Mouse (Mus musculus) liver, embryonic 11.5 days (tissue): ENCODE results near the gene Zfp84. TPM values are rescaled to one million over a fixed set of nuclear protein-coding genes. Genes with fewer than 3 reads are reported as not detected.

Experiments
- ATAC-seq: fragments of 200-750 bp; cut with Nextera tagmentation; replicated peaks from 2 replicates; pipeline ENCODE4 v1.8.0; 2017; ENCODE audit warnings: moderate number of reproducible peaks, mild to moderate bottlenecking, moderate TSS enrichment, moderate library complexity; ENCODE audit not compliant: low FRiP score
- DNase-seq: peaks from one replicate; pipeline ENCODE4 v3.0.0-alpha.2; 2017; ENCODE audit warnings: low spot score
- H3K27ac ChIP-seq: fragments of 300-500 bp; sonication (generic); 2 replicates; pipeline ENCODE4 v1.5.1; 2014; ENCODE audit warnings: mild to moderate bottlenecking, low read depth, low read length, control low read depth
- H3K27me3 ChIP-seq: fragments of 300-500 bp; sonication (generic); replicated peaks from 2 replicates; pipeline ENCODE4 v1.6.1; 2014; ENCODE audit warnings: low read length, mixed read lengths; ENCODE audit not compliant: control insufficient read depth, insufficient read depth
- H3K36me3 ChIP-seq: fragments of 300-500 bp; sonication (generic); 2 replicates; pipeline ENCODE4 v1.6.1; 2014; ENCODE audit warnings: mild to moderate bottlenecking, low read length, moderate library complexity, mixed read lengths; ENCODE audit not compliant: control insufficient read depth, insufficient read depth
- H3K4me1 ChIP-seq: fragments of 300-500 bp; sonication (generic); replicated peaks from 2 replicates; pipeline ENCODE4 v1.6.1; 2014; ENCODE audit warnings: low read length, mixed read lengths; ENCODE audit not compliant: control insufficient read depth, insufficient read depth
- H3K4me2 ChIP-seq: fragments of 300-500 bp; sonication (generic); 2 replicates; pipeline ENCODE4 v1.6.1; 2014; ENCODE audit warnings: mild to moderate bottlenecking, control low read depth, moderate library complexity
- H3K4me3 ChIP-seq: fragments of 300-500 bp; sonication (generic); 2 replicates; pipeline ENCODE4 v1.5.1; 2014; ENCODE audit warnings: low read depth, low read length, control low read depth
- H3K9ac ChIP-seq: fragments of 300-500 bp; sonication (generic); 2 replicates; pipeline ENCODE4 v1.6.1; 2014; ENCODE audit warnings: low read depth, low read length, control low read depth
- H3K9me3 ChIP-seq: fragments of 300-500 bp; sonication (generic); 2 replicates; pipeline ENCODE4 v1.6.1; 2016; ENCODE audit warnings: low read length, inconsistent platforms, mixed read lengths; ENCODE audit not compliant: control insufficient read depth
- WGBS: fragments of 180-500 bp; shearing (Covaris S2); extraction: QIAGEN DNeasy Blood & Tissue Kit; methylation state at CpG from one replicate; pipeline ENCODE4 v1.1.7; 2014; 5-methylcytosine and 5-hydroxymethylcytosine counted together
- polyA plus RNA-seq: library from polyadenylated mRNA; unstranded; fragments of >200 nt; fragmentation: Nextera tagmentation; extraction: Ambion mirVana; gene quantifications from 2 replicates; pipeline ENCODE4 v1.2.1, GENCODE M21; 2014

Zfp84 gene
- polyA plus RNA-seq, 1 experiment from 2014 or later: 9.6 TPM

DNA sequence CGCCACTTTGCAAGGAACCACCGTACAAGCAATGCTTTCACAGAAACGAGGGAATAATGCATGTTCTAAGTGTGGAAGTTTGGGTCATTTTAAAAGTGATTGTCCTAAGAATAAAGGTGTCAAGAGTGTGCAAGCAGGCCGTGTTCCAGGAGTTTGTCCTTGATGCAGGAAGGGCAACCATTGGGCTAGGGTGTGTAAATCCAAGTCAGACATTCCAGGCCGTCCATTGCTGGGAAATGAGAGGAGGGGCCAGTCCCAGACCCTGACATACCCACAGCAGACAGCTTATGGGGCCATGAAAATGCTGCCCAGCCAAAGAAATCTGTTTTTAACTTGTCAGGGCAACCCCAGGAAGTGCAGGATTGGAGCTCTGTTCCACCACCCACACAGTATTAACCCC is 38.7 kb downstream of the Zfp84 start:
- no peak overlapping the region for H3K4me3 ChIP-seq
- no peaks in the 10 kb centered on the region for H3K27me3 ChIP-seq
- no peak overlapping the region for H3K9ac ChIP-seq
- no peak overlapping the region for H3K4me2 ChIP-seq
- H3K27ac ChIP-seq: no peak overlapping the region
- DNase-seq (no peak), ATAC-seq (no peak)
- H3K4me1 ChIP-seq: no peaks in the 10 kb centered on the region
- no peaks in the 10 kb centered on the region for H3K9me3 ChIP-seq
- WGBS: 78% methylated on average over 5 of the region's 5 CpGs
- no peaks in the 10 kb centered on the region for H3K36me3 ChIP-seq

DNA sequence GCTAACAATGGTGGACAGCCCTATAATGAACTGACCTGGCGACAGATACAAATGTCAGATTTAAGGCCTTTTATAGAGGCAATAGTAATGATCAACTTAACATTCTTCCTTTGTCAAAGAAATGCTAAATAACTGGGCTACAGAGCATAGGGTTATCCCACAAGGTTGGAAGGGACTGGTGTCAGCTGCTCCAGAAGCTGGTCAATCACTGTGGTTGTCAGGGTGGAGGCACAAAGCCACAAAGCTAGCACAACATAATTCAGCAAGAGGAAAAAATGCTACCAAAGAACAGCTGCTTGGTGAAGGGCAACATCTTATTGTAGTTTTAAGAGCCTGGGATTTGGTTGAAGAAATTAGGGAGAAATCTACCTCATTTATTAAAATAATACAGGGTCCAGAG is 43.9 kb downstream of the Zfp84 start:
- H3K4me3 ChIP-seq: no peak overlapping the region
- no peaks in the 10 kb centered on the region for H3K9me3 ChIP-seq
- no peaks in the 10 kb centered on the region for H3K36me3 ChIP-seq
- H3K27me3 ChIP-seq: no peaks in the 10 kb centered on the region
- no peak for ATAC-seq
- H3K9ac ChIP-seq: no peak overlapping the region
- WGBS: 91% methylated on average over 1 of the region's 1 CpGs
- H3K4me1 ChIP-seq: peaks cover 13% of the 10 kb centered on the region
- no peak overlapping the region for H3K27ac ChIP-seq
- H3K4me2 ChIP-seq: no peak overlapping the region
- DNase-seq: no peak

DNA sequence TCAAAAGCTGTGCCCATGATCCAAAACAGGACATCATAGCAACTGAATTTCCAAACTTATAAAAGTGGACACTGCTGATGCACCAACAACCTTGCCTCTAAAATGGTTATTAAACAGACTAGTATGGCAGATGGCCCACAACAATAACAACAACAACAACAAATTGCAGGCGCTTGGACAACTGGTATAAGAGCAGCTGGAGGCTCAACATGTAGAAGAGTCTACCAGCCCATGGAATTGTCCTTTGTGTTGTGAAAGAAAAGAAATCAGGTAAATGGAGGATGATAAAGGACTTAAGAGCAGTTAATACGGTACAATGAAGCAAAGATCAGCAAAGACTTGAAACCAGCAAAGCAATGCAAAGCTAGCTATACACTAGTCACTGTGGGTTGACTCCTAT is 46.0 kb downstream of the Zfp84 start:
- H3K4me2 ChIP-seq: peak overlapping the region; percentile 97; the same call in 1 of the 2 replicates
- DNase-seq (no peak), ATAC-seq (no peak)
- H3K9me3 ChIP-seq: no peaks in the 10 kb centered on the region
- H3K4me3 ChIP-seq: no peak overlapping the region
- WGBS: 83% methylated on average over 2 of the region's 2 CpGs
- H3K9ac ChIP-seq: no peak overlapping the region
- no peak overlapping the region for H3K27ac ChIP-seq
- no peaks in the 10 kb centered on the region for H3K36me3 ChIP-seq
- peaks cover 15% of the 10 kb centered on the region for H3K4me1 ChIP-seq
- H3K27me3 ChIP-seq: no peaks in the 10 kb centered on the region

DNA sequence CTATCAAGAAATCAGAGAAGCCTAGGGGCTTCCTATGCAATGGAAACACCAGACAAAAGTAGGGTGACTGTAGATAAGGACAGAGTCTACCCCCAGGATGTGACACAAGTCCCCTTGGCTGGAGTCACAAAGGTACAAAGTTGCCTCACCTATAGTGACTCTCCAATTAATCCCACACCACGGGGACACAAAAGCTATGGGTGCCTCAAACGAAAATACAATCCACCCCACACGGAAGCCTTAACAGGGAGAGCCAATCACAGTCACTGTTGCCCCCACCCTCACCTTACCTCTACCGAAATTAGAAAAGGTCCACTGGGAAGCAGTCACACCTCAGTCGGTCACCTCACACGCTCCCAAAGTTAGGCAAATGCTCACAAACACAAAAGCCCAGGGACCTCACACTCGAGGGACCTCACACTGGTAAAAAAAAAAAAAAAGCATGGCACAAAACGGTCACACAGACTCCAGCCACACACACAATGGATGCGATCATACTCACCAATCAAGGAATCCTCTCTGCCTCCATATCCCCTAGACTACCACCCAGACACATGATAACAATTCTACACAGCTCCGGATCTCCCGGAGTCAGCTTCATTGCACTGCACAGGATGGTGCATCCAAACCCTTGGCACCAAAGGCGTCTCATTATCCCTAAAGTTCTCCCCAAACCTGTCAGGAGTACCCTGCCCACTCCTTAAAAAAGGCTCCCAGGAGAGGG is 46.9 kb downstream of the Zfp84 start:
- peaks cover 15% of the 10 kb centered on the region for H3K4me1 ChIP-seq
- DNase-seq: no peak

DNA sequence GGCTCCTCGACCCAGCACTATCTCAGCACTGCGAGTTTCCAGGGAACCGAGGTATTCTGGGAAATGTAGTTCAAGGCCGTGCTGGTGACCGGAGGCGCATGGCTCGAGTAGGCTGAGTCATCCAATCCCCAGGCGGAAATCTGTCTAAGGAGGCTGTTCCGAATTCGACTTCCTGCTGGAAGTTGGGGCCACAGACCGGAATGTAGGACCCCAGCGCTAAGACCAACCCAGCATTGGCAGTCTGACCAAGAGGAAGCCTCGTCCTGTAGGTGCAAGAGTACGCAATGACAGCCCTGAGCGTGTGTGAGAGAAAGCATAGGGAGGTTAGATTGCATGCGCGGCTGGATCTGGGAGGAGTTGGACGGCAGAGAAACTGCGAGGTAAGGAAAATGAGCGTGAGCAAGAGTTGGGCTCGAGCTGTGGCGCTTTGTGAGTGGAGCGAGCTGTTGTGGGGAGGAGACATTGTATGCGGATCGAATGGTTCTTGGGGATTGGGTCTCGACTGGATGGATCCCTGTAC is 47.6 kb downstream of the Zfp84 start, which contains the start of gene Zfp790:
TSS of gene Zfp790 (plus strand) at position 205 of the 520 bp plus-strand sequence.
- H3K27me3 ChIP-seq: no peaks in the 10 kb centered on the region
- peak within 1 kb of the TSS; percentile 77 for H3K4me3 ChIP-seq
- DNase-seq (peak; percentile 83), ATAC-seq (peak; percentile 94)
- WGBS: under 1% methylated on average over 26 of the region's 26 CpGs
- no peaks in the 10 kb centered on the region for H3K36me3 ChIP-seq
- peak within 1 kb of the TSS; percentile 79 for H3K27ac ChIP-seq
- H3K9me3 ChIP-seq: no peaks in the 10 kb centered on the region
- H3K9ac ChIP-seq: peak within 1 kb of the TSS; percentile 82
- H3K4me2 ChIP-seq: peak within 1 kb of the TSS; percentile 97
- peaks cover 15% of the 10 kb centered on the region for H3K4me1 ChIP-seq

More for the DNA sequence above, 46.9 kb downstream of the Zfp84 start:
- peak overlapping the region; percentile 97 for H3K4me2 ChIP-seq
- whole genome bisulfite sequencing: 3% methylated on average over 12 of the region's 12 CpGs
- H3K36me3 ChIP-seq: no peaks in the 10 kb centered on the region
- peak overlapping the region; percentile 77 for H3K4me3 ChIP-seq
- H3K9me3 ChIP-seq: no peaks in the 10 kb centered on the region
- H3K9ac ChIP-seq: peak overlapping the region; percentile 82
- no peak overlapping the region for H3K27ac ChIP-seq
- peak; percentile 34 for ATAC-seq
- H3K27me3 ChIP-seq: no peaks in the 10 kb centered on the region

DNA sequence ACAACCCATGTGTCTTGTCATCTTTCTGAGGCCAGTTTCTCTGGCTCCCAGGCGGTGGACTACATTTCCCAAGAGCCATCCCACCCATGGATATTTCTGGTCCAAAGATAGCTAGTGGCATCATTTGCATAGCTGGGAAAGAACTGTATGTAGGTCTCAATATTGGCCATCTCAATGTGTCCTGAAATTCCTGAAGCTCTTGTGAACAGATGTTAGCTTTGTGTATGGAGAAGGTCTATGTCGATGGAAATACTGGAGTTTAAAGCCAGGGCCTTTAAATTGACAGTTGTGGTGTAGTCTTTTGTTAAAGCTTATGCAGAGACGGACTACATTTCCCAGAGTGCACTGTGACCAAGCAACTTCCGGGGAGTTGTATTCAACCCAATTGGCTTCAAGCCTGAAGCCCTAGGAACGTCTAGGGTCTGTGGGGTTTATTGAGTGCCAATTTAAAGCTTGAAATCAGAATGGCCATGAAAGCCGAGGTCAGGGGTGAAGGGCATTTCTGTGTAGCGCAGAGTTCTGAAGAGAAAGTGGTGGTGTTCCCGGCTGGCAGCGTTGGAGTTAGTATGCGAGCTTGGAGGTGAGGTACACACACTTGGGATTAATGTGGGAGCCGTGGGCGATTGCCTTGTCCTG is 50.4 kb downstream of the Zfp84 start:
- peak overlapping the region; percentile 75 for H3K4me3 ChIP-seq

DNA sequence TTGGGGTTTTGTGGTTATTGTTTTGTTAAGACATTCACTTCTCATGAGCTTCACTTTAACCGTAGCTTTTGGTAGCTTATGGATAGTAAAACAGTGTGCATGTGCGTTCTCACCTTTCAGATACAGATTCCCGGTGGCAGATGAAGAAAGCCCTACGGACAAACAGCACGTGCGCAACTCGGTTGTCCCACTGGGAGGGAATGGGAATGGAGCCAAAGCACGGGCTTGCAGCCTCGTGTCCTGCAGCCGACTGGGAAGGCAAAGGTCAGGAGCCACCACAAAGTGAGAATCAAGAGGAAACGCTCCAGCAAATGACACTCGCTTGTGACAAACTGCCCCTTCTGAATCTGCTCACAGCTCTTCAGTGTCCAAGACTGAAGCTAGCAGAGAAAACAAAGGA is 59.6 kb downstream of the Zfp84 start:
- 92% methylated on average over 12 of the region's 12 CpGs for WGBS
- no peak overlapping the region for H3K9ac ChIP-seq
- no peak overlapping the region for H3K27ac ChIP-seq
- no peaks in the 10 kb centered on the region for H3K27me3 ChIP-seq
- ATAC-seq (no peak), DNase-seq (no peak)
- no peaks in the 10 kb centered on the region for H3K4me1 ChIP-seq
- H3K36me3 ChIP-seq: peaks cover 50% of the 10 kb centered on the region
- H3K4me3 ChIP-seq: no peak overlapping the region
- no peak overlapping the region for H3K4me2 ChIP-seq
- H3K9me3 ChIP-seq: 0 out of 2 replicates have a peak, but pooled peaks cover 5% of the 10 kb centered on the region

More for the DNA sequence above, 50.4 kb downstream of the Zfp84 start:
- 5% methylated on average over 12 of the region's 12 CpGs for WGBS
- H3K27ac ChIP-seq: peak overlapping the region; percentile 33
- H3K36me3 ChIP-seq: peaks cover 9% of the 10 kb centered on the region; the same call in 1 of the 2 replicates
- no peaks in the 10 kb centered on the region for H3K9me3 ChIP-seq
- DNase-seq: peak; percentile 70
- H3K4me2 ChIP-seq: peak overlapping the region; percentile 75
- H3K9ac ChIP-seq: peak overlapping the region; percentile 72
- H3K27me3 ChIP-seq: no peaks in the 10 kb centered on the region
- peaks cover 15% of the 10 kb centered on the region for H3K4me1 ChIP-seq
- peak; percentile 76 for ATAC-seq
